ENCODE assay signal across 24 mouse cellular contexts in the genomic region with DNA sequence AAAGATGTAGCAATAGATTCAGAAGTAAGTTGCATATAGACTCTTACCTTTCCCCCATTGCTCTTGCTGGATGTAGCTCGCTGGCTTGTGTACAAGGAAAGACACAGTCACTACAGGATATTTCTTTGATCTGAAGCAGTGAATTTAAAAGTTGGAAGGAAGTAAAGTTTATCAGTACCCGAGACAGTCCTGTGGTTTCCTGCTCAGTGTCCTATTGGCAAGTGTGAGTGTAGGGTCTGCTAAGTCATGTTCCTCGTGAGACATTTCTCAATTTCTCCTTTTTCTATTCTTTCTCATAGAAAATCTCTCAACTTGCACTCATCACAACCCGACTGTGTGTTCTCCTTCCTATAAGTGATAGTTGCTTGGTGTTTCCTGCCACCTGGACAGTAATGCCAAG. TPM values are rescaled to one million over a fixed set of nuclear protein-coding genes. Genes with fewer than 3 reads are reported as not detected.
DNase-seq lines count a peak whose midpoint lies in the region; ATAC-seq lines count a peak whose summit lies in the region.
"Had no signal": no experiment of that assay in that cellular context is flagged by ENCODE, and none has a peak within 500 bp of the region (broad histone marks: within the 10 kb centered on the region; RNA-seq: fewer than 3 reads in every experiment).

A gene (minus strand): TSS at position 91 of the 400 bp plus-strand sequence.

- DNase-seq in heart, adult 11 months: peak; percentile 27
- DNase-seq in heart, adult 8-10 months (ENCODE audit: low spot score): no peak
- no peak for DNase-seq in gastrocnemius, postnatal 25 days
- DNase-seq in right cerebral cortex, postnatal 14 days: no peak
- DNase-seq: adrenal gland, adult 2 months; adrenal gland, postnatal 14 days; B cell, adult 2 months; cerebellum, adult 11-12 months; cerebellum, adult 8-10 months; cerebellum, postnatal 10 days; forebrain, postnatal 0 days; gastrocnemius, adult 2 months; gastrocnemius, postnatal 14 days; heart, postnatal 10 days; heart, postnatal 36 days had no signal

- peak; percentile 96 for ATAC-seq in granulocyte monocyte progenitor cell, adult 5-6 weeks (replicated peaks; ENCODE audit: poor library complexity, severe bottlenecking)
- ATAC-seq in megakaryocyte progenitor cell, adult 5-6 weeks (replicated peaks; ENCODE audit: poor library complexity): peak; percentile 97
- ATAC-seq: forebrain, embryonic 14.5 days; forebrain, postnatal 0 days; hindbrain, postnatal 0 days; inflammation-experienced regulatory T-cells, adult 6 months; intestine, embryonic 16.5 days had no signal

RNA-seq across cellular contexts. Expression of the gene that starts here (rescaled TPM):
- not detected for total RNA-seq in heart, adult 8-10 months (2022)
- total RNA-seq in granulocyte monocyte progenitor cell, adult 5-6 weeks (2014; fragmentation: Nextera tagmentation): not detected in 2 replicates
- not detected in 2 replicates for total RNA-seq in granulocyte monocyte progenitor cell, adult 5-6 weeks (2017)
- not detected in 2 replicates for total RNA-seq in megakaryocyte progenitor cell, adult 5-6 weeks (2015)
- total RNA-seq in megakaryocyte progenitor cell, adult 5-6 weeks (2017): not detected in 2 replicates
- total RNA-seq in gastrocnemius, postnatal 25 days (2021): not detected
- total RNA-seq: adrenal gland, adult 2 months; adrenal gland, postnatal 14 days; adrenal gland, postnatal 4 days; CH12.LX; forebrain, postnatal 0 days; G1E; gastrocnemius, adult 2 months; gastrocnemius, postnatal 14 days; heart, postnatal 10 days; heart, postnatal 36 days; hindbrain, postnatal 0 days had no signal

Comparison
In these comparisons a context has a peak if more than half of its experiments do, and no peak if none do; other contexts are left out.
1. Peak in ATAC-seq in granulocyte monocyte progenitor cell, adult 5-6 weeks; RNA of the gene not detected or under 1 TPM.
2. Peak in ATAC-seq in megakaryocyte progenitor cell, adult 5-6 weeks; RNA of the gene not detected or under 1 TPM.